Mouse (Mus musculus) T-cell, adult 2 months (primary cell): Measurements from ENCODE around the gene Rwdd2a.

Experiments
- DNase-seq: peaks from one replicate; pipeline ENCODE4 v3.0.0; 2022; ENCODE audit warnings: low spot score

Rwdd2a gene

GRCm38 (mm10) chr9:86571540-86572135 lies at the start of gene Rwdd2a, which contains the start of gene Pgm3:
TSS of gene Rwdd2a (plus strand) at chr9:86571991.
TSS of gene Pgm3 (minus strand) at chr9:86571842.
- DNase-seq, result peak; percentile 95

DNA sequence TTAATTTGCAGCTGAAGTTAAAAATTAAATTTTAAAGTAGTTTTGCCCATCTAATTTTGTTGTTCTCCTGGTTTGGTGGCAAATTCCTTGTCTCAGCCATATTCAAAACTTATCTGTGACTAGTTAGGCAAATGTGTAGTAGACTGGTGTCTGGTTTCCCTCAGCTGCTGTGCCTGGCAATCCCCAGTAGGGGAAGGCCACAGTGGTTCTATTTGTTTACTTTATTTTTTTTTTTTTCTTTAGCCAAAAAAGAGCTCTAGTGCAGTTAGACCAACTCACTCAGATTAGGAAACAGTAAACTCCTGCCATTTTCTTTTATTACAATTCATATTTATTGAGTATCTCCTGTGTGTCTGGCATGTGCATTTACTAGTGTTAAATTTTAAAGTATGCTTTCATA lies 49.5 kb upstream of the Rwdd2a start:
- DNase-seq, result no peak

DNA sequence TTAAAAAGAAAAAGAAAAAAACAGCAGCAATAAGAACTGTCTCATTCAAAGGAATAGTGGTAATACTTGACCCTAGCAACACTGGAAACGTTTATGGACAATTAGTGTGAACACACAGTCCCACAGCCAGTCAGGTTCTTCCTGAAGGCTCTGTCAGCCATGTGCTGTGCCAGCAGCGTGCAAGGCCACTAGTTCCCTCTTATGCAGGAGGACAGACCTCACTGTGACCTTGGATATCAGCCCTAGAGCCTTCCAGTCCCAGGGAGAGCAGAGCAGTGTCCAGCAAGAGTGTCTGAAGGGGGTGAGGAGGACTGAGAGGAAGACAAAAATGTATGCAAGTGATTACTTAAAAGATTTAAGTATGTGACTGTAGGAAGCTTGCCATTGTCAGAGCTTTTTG lies 46.2 kb upstream of the Rwdd2a start:
- no peak for DNase-seq

DNA sequence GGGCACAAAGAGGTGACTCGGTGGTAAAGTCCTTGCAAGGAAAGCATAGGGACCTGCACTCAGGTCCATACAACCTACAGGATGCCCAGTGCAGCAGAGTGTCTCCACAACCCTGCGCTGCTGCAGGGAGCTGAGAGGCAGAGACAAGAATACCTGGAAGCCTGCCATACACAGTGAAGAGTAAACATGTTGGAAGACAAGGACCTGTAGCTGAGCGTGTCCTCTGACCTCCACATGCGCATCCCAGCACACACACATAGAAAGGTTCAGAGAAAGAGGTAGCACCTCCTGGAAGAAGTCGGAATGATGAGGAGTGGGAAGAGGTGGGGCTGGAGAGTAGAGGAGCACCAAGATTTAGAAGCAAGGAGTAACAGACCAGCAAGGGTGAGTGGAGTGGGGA lies 37.7 kb upstream of the Rwdd2a start:
- no peak for DNase-seq

DNA sequence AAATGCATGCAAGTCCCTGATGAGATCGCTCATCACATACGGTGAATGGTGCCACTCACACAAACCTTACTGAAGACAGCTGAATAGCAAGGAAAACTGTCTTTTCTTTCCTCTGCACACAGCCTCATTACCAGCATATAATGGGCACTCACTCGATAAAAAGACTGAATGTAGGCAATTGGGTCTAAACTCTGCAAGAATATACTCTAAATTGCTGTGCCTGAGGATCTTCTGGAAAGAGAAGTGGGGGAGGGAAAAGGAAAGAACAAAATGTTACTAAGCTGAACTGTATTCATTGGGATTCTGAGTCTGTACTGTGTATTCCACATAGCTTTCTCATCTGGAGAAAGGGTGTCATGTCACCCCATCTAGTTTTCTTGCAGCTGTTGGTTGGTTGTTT lies 28.3 kb upstream of the Rwdd2a start:
- no peak for DNase-seq

DNA sequence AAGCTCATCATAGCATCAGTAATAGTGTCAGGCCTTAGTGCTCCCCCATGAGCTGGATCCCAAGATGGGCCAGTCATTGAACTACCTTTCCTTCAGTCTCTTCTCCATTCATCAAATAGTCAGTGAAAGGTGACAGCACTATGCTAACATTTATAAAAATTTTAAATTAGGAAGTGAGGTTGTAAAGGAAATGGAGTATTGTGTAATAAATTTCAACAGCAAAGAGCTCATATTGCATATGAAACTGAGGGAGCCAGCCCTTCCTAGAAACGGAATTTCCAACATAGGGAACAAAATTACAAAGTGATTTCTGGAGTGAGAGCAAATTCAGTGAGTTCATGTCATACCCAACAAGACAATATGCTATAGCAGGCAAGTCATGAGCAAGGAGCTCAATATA lies 27.2 kb upstream of the Rwdd2a start:
- DNase-seq, result no peak

GRCm38 (mm10) chr9:86549637-86550162 lies 22.1 kb upstream of the Rwdd2a start:
- DNase-seq, result no peak

DNA sequence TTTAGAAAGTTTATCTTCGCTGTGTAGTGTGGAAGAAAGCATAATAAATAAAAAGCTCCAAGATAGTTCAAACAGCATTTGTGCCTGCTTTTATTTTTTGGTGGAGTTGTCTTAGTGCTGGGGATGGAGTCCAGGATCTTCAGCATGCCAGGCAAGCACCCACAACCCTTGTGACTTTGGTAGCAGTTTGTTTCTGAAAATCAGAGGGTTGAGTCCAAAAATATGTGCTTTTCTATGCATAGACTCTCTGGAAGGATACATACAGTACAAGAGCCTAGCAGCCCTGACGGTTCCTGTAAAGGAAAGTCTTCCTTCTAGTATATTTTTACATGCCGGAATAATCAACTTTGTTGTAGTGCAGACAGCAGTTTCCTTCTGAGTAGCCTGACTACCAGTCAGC lies 21.1 kb upstream of the Rwdd2a start:
- DNase-seq, result no peak

GRCm38 (mm10) chr9:86553886-86554285 lies 17.9 kb upstream of the Rwdd2a start:
- no peak for DNase-seq

DNA sequence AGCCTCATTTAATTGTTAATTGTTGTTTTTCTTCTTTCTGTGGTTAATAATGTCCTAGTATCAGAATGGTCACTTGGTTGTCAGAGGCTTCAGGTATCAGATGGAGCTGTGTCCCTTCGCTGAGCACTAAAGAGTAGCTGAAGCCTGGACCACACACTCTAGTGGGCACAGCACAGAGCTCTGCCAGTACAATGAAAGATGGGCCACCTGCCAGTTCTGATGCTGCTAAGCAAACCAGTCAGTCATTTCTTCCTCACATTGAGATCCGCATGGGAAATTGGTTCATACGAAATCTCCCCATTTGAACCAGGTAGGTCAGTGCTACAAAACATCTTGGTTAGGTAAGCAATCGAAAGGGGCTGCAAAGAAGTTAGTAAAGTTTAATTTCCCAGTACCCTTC lies 17.1 kb upstream of the Rwdd2a start:
- no peak for DNase-seq

GRCm38 (mm10) chr9:86560543-86560942 lies 11.2 kb upstream of the Rwdd2a start:
- DNase-seq, result no peak

DNA sequence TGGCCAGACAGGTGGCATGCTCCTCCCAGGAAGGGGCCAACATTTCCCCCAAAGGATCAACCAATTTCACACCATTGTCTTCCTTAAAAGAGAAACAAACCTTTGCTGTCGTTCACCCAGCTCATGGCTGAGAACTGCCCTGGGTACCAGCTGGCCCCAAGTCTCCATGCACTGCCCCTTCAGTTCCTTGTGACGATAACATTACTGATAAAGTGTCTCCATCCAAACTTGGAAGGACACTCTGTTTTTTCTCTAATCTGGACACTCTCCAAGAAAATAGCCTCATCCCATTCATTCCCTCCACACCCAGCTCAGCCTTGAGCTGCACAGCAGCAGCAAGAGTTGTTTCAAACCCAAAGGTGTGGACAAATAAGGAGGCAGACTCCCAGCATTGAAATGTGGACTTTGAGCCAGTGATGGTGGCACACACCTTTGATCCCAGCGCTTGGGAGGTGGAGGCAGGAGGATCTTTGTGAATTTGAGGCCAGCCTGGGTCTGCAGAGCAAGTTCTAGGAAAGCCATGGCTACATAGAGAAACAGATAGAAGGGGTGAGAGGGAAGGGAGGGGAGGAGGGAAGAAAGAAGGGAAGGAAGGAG lies 2.4 kb upstream of the Rwdd2a start:
- DNase-seq, result no peak

DNA sequence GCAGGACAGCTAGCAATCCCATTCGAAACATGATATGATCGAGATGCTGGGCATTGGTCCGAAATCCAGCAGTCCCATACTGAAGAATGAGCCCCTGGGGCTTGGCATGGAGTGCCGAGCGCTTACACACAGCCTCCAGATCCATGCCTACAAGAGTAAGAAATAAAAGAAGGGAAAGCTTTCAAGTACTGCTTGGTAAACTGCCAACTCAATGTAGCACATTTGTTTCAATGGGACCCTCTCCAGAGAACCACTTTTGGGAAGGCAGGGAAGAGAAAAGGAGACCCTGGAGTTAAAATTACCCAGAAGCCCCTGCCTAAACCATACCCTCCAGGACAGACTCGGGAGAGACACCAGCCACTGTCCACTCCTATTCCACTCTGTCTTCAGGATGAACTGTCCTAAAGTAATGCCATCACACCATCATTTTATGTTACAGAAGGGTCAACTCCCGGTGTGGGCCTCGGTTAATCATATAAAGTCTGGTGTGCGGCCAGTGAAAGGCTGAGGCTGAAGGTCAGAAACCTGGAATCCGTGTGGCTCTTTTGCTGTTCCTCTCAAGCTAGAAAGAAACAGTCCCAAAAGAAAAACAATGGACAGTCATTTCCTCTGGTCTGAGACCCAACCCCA lies 1.4 kb upstream of the Rwdd2a start:
- no peak for DNase-seq

DNA sequence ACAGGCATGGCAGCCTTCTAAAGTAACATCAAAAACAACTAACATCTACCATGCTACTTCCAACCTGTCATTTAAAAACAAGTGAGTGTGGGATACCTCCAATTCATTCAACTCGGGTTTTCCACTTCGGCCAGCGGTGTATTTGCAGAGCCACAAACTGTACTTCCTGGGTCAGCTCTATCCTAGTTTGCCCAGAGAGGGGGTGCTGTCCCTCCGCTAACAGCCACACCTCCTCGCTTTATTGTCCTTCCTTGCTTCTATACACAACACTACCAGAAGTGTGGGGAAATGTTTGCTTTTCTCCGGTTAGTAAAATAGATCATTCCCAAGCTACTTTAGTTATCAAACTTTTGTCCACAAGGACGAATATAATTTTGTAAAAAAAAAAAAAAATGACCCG lies 845 bp upstream of the Rwdd2a start:
- DNase-seq, result no peak

DNA sequence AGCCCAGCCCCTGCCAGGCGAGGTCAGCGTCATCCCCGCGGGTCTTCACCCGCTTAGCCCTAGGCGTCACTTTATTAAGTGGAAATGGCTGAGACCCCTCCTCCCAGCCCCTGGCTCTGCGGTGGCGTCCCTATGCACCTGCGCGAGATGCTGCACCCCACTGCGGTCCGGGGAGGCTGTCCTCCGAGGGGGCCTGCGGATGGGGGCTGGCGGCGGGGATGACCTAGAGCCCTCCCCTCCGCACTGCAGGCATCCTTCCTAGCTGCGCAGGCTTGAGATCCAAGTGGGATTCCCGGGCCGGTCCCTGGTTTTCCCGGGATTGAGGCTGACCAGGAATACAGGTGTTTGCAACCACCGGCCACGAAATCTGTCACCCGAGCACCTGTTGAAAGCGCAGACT lies 405 bp downstream of the Rwdd2a start:
- peak; percentile 42 for DNase-seq

GRCm38 (mm10) chr9:86572636-86573291 lies 973 bp downstream of the Rwdd2a start:
- DNase-seq, result peak; percentile 82

- DNase-seq, result no peak
Observed at GRCm38 (mm10) chr9:86573616-86574303, 2.0 kb downstream of the Rwdd2a start.

- no peak for DNase-seq
Observed at GRCm38 (mm10) chr9:86575178-86575577, 3.4 kb downstream of the Rwdd2a start.

DNA sequence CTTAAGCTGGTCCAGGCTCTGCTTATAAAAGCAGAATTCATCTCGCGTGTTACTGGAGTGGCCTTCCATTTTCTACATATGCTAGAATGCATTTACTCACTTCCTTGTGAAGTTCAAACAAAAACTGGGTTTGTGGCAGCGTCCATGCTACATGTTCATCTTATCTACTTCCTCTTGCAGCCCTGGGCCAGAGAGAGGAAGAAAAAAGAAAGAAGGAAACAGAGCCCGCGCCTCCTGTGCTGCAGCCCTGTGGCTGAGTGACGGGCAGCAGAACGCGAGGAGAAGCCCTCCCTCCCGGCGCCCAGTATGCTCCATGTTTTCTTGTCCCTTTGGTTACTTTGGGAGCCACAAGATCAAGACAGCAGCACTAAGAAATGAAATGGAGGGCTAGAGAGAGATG lies 7.9 kb downstream of the Rwdd2a start:
- no peak for DNase-seq

GRCm38 (mm10) chr9:86583740-86584139 lies 11.9 kb downstream of the Rwdd2a start:
- DNase-seq, result peak; percentile 61

DNA sequence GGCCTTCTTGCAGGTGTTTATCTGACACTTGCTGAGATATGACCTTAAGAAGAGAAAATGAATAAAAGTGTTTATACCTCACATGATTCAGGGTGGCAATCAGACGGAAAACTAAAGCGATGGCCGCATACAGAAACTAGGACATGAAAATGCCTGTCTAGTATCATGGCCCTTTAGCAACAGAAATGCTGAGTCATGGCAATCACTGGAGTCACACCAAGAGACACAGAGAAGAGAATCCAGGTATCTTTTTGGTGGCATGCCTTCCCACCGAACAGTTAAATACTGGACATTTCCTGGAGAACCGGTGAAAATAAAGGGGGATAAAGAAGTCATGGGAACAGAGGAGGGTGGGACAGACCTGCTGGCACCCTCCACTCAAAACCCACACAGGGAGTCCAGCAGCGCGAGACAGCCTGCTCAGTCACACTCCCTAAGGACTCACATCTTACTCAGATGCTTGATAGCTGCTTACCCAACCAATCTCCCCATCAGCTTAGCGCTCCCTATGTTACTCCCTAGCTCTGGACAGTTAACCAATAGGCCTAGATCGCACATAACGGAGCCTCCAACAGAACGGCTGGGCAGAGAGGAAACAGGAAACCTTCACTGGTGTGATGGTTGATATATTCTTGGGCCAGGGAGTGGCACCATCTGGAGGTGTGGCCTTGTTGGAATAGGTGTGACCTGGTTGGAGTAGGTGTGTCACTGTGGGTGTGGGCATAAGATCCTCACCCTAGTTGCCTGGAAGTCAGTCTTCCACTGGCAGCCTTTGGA lies 15.4 kb downstream of the Rwdd2a start:
- DNase-seq, result no peak
